Mouse (Mus musculus): ENCODE data around the gene Msx3.

The Msx3 gene

DNA sequence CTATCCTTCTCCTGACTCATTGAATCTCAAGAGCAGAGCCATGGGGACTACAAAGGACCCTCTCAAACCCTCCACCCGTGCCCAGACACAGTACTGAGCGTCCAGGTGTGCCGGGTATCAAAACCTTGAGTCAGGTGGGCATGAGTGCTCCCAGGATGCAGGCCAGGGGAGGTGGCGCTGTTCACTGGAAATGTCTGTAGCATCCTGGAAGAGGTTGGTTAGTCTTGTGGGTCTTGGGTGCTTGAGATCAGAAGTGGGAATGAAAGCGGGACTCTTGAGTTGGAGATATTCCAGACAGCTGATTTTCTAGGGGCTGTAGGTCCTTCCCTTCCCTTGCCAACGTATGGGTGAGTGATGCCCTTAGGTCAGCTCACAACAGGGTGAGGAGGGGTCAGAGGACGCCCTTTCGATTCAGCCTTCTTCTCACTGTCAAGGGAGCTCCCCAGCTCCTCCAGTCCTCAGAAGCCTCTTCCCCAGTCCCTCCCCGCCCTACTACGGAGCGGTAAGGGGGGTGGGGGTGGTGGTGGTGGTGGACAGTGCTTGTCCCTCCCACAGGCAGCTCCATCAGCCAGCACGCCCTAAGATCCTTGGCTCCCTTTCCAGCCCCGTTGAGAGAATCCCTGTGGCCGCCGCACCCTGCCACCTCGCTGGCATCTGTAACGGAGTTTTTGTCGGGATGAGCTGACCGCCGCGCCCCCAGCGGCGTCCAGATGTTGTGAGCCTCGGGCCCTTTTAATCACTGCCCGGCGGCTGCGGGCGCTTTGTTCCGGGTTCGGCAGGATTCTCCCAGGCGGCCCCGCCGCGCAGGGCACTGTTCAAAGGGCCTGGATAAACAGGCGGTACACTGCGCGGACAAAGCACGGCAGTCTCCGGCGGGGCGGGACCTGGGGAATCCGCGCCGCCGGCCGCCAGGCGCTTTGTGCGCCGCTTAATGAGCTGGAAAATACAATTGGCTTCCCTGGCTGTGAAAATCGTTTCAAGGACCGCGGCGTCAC lies 8.8 kb upstream of the Msx3 start:
- DNase-seq, result peak; percentile 40 to 50

GRCm38 (mm10) chr7:140054124-140054523 lies 5.2 kb upstream of the Msx3 start:
- DNase-seq, result no peak

DNA sequence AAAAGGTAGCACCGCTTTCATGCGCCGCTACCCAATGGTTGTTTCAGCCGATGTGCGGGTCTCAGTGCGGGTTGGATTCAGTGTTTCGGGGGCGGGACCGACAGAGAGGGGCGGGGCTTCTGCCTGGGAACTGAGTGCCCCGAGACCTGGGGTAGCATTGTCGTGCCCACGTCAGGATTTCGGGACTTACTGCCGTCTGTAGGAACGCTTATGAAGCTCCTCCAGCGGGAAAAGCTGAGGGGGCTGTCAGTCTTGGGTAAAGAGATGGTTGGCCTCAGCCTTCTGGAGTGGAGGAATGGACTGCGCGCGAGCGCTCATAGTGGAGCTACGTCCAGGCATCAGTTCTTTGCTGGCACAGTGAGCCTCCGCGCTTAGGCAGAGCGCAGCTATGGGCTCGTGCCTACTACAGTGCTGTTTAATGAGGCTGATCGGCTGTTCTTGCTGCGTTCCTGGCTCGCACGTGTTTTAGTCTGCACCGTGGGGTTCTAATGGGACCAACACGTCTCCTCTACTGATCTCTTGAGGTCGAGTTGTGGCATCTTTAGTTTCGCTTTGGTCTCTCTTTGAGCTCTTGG lies 313 bp upstream of the Msx3 start:
- peak; percentile 33 to 45 for DNase-seq

DNA sequence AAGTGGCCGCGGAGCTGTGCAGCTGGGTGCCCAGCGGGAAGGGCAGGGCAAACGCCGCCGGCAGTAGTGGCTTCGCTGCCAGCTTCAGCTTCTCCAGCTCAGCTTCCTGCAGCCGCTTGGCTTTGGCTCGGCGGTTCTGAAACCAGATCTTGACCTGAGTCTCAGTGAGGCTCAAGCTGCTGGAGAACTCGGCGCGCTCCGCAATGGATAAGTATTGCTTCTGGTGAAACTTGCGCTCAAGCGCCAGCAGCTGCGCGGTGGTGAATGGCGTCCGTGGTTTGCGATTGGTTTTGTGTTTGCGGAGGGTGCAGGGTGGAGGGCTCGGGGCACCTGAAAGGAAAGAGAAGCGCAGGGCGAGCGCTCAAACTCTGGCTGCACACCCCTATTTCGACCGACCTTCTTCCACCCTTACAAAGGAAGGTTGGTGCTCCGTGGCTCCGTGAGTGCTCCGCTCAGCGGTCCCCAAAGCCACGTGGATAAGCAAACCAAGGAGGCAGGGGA lies 1.0 kb downstream of the Msx3 start:
- DNase-seq, result peak in 1 of 2 experiments; percentile 27

DNA sequence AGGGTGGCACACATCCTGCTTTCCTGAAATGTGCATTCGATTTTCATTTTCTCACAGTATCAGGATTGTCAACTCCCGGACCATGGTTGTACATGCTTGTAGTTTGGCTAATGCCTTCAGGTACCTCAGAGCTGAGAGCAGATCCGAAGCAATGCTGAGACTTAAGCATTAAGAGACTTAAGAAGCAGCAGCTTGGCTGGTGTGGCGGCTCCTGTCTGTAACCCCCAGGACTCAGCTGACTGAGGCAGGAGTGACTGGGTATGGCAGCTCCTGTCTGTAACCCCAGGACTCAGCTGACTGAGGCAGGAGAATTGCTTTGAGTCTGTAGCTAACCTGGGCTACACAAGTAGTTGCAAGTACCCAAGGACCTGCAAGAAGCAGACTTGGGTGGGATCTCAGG lies 3.3 kb downstream of the Msx3 start:
- DNase-seq, result no peak

DNA sequence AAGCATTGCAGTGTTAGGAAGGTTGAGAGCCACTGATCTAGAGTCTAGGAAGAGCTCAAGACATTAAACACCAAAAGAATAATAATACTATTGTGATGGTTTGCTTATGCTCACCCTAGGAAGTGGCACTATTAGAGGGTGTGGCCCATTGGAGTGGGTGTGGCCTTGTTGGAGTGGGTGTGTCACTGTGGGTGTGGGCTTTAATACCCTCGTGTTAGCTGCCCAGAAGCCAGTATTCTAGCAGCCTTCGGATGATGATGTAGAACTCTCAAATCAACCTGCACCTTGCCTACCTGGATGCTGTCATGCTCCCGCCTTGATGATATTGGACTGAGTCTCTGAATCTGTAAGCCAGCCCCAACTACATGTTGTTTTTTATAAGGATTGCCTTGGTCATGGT lies 6.2 kb downstream of the Msx3 start:
- peak in 1 of 2 experiments; percentile 3 for DNase-seq

- DNase-seq, result no peak
Observed at GRCm38 (mm10) chr7:140037171-140037555, 11.7 kb downstream of the Msx3 start.

- peak; percentile 96 to 97 for DNase-seq
Observed at GRCm38 (mm10) chr7:140036281-140037170, 12.4 kb downstream of the Msx3 start, which contains the start of the genes Zfp511 and Tubgcp2. TSS of gene Zfp511 (plus strand) at chr7:140036391. TSS of gene Tubgcp2 (minus strand) at chr7:140036669.

DNA sequence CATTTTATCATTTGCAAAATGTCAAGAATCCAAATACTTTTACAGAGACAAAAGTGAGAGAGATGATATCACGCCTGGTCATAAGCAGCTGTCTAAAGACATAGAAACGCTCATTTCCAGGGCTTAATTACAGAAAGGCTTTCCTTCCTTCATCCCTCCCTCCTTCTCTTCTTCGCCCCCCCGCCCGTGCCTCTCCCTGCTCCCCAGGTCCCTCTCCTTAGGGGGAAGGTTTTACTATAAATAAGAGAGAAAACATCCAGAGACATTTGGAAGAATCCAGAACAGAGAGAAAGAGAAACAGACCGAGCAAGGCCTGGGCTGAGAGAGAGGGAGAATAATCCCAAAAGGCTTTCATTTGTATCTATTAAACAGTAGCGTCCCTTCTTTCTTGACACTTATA lies 13.4 kb downstream of the Msx3 start:
- DNase-seq, result no peak

GRCm38 (mm10) chr7:140033386-140033785 lies 15.5 kb downstream of the Msx3 start:
- no peak for DNase-seq

DNA sequence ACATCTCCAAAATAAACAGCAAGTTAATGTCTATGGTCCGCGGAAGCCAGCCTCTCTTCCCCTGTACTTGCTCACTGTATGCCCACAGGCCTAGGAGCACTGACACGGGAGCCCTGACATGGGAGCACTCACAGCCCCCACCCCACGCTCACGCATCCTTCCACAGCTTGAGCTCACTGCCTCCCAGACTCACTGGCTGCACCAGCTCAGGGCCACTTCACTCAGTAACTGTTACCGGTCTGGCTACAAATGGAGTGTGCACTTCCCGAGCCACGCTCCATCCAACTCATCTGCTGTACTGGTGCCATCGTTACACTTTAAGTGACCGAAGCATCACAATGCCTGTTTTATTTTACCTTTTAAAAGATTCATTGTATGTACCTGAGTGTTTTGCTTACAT lies 16.5 kb downstream of the Msx3 start:
- DNase-seq, result no peak

GRCm38 (mm10) chr7:140031771-140032170 lies 17.1 kb downstream of the Msx3 start:
- DNase-seq, result no peak

DNA sequence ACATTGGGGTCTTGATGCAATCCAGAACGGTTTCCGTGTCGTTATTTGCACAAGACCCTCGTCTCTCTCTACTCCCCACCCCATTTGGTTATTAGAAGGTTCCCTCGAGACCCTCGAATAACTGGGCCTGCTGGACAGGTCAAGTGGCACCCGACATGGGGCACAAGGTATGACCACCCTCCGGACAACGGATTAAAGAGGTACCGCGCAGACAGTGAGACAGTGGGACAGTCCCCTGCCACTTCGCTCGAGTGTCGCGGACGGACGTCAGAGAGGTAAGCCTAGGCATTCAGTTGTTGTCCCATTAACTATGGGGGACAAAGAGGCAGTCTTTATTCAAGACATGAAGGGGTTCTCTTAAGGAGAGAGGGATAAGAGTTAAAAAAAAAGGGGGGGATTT lies 37.6 kb downstream of the Msx3 start:
- DNase-seq, result peak in 1 of 2 experiments; percentile 8

GRCm38 (mm10) chr7:140007781-140008180 lies 41.1 kb downstream of the Msx3 start:
- DNase-seq, result peak in 1 of 2 experiments; percentile 6

GRCm38 (mm10) chr7:140006861-140007611 lies 41.9 kb downstream of the Msx3 start:
- peak in 1 of 2 experiments; percentile 11 for DNase-seq

DNA sequence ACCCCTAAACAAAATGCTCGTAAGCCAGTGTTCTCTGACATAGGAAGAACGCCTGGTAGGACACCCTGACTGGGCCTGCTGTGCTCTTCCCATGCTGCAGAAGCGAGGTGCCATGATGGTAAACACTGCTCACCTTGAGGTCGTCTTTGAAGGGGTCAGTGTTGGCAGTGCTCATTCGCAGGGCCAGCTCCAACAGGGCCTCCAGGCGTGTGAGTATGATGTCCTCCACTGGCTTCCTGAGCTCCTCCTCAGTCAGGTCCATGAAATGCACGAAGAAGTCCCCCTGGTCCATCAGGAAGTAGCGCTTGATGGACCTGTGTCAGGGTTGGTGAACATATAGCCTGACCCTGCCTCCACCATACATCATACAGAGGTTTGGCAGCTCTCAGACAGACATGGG lies 44.2 kb downstream of the Msx3 start:
- peak in 1 of 2 experiments; percentile 8 for DNase-seq

DNA sequence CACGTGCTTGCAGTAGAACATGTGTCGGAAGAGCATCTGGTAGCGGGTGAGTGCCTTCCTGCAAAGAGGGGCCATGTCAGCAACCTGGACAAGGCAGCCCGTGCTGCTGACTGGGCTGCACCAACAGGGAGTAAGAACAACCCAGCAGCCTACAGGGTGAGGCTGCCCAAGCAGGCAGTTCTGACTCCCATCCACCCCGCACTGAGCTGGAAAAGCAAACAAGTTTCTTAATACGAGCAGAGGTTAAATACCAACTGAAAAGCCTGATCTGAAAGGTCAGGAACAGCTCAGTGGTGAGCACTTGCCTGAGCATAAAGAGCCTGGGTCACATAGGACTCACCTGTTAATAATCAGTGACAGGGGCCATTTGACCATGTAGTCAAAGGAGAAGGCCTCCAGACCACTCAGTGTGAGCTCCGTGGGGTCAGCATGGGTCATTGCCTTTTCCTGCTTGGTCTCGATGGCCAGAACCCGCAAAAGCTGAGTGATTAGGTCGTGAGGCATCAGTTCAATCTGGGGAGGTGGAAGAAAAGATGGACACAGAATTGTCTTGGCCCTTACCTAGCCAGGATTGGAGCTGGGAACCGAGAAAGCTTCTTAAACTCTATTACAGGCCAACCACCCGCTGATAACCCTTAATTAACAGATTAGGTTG lies 47.7 kb downstream of the Msx3 start:
- DNase-seq, result no peak

DNA sequence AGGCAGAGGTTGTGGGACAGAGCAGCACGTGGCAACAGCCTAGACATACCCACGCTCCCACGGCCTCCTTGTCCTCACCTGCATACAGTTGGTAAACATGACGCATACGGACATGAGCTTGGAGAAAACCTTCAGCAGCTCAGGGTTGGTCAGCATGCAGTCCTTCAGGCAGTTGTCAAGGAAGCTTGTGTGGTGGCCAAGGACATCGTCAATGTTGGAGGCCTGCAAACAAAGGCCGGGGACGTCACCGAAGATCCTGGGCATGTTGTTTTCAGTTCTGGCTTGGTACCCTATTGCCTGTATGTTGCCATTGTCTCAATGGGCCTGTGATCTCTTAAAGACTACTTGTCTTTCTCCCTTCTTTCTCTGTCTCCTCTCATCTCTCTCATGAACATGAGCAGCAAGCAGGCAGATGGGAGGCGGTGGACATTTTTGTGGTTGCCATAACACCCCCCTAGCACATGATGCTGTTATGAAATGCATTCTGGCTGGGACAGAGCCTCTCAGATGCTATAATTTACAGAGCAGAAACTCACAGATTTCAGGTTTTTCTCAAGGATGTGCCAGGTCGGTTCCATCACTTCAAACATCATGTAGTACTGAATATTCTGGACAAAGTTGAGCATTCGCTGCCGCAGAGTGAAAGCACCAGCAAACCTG lies 50.1 kb downstream of the Msx3 start:
- DNase-seq, result peak in 1 of 2 experiments; percentile 9

Measured in lung, postnatal 4 days (tissue).